Mouse (Mus musculus) stomach, embryonic 16.5 days (tissue): Measurements from ENCODE around the gene Zfp3. TPM values are rescaled to one million over a fixed set of nuclear protein-coding genes. Genes with fewer than 3 reads are reported as not detected.
"Not testable (repeated sequence)": the region's sequence is repeated elsewhere in the genome, so short reads cannot be mapped to it uniquely, and the experiment has no call there.

ENCODE experiments used
- ATAC-seq: fragments of 200-750 bp; cut with Nextera tagmentation; 2 replicates; pipeline ENCODE4 v1.8.0; 2017; ENCODE audit warnings: moderate number of reproducible peaks, moderate TSS enrichment; ENCODE audit not compliant: insufficient read depth, low FRiP score
- H3K27ac ChIP-seq: fragments of 300-500 bp; sonication (generic); 2 replicates; pipeline ENCODE4 v1.5.1; 2014; ENCODE audit warnings: low read length
- H3K27me3 ChIP-seq: fragments of 300-500 bp; sonication (generic); 2 replicates; pipeline ENCODE4 v1.6.1; 2014; ENCODE audit warnings: low read length, control low read depth, mixed read lengths; ENCODE audit not compliant: control insufficient read depth, insufficient read depth
- H3K36me3 ChIP-seq: fragments of 300-500 bp; sonication (generic); 2 replicates; pipeline ENCODE4 v1.6.1; 2014; ENCODE audit warnings: low read length; ENCODE audit not compliant: control insufficient read depth, insufficient read depth
- H3K4me1 ChIP-seq: fragments of 300-500 bp; sonication (generic); 2 replicates; pipeline ENCODE4 v1.6.1; 2014; ENCODE audit warnings: low read length, control low read depth, mixed read lengths; ENCODE audit not compliant: control insufficient read depth, insufficient read depth
- H3K4me2 ChIP-seq: fragments of 300-500 bp; sonication (generic); 2 replicates; pipeline ENCODE4 v1.6.1; 2014; ENCODE audit warnings: low read depth, low read length, mixed read lengths
- H3K4me3 ChIP-seq: fragments of 300-500 bp; sonication (generic); replicated peaks from 2 replicates; pipeline ENCODE4 v1.5.1; 2014; ENCODE audit warnings: mild to moderate bottlenecking, low read length
- H3K9ac ChIP-seq: fragments of 300-500 bp; sonication (generic); 2 replicates; pipeline ENCODE4 v1.6.1; 2014; ENCODE audit warnings: low read length
- H3K9me3 ChIP-seq: fragments of 300-500 bp; sonication (generic); replicated peaks from 2 replicates; pipeline ENCODE4 v1.6.1; 2016; ENCODE audit warnings: low read length, control low read depth; ENCODE audit not compliant: control insufficient read depth
- WGBS: fragments of 180-500 bp; shearing (Covaris S2); extraction: QIAGEN DNeasy Blood & Tissue Kit; methylation state at CpG from one replicate; pipeline ENCODE4 v1.1.7; 2014; 5-methylcytosine and 5-hydroxymethylcytosine counted together
- polyA plus RNA-seq: library from polyadenylated mRNA; unstranded; fragments of >200 nt; fragmentation: Nextera tagmentation; extraction: Ambion mirVana; gene quantifications from 2 replicates; pipeline ENCODE4 v1.2.1, GENCODE M21; 2015

Gene Zfp3
- polyA plus RNA-seq, 1 experiment from 2014 or later = 5.9 TPM

DNA sequence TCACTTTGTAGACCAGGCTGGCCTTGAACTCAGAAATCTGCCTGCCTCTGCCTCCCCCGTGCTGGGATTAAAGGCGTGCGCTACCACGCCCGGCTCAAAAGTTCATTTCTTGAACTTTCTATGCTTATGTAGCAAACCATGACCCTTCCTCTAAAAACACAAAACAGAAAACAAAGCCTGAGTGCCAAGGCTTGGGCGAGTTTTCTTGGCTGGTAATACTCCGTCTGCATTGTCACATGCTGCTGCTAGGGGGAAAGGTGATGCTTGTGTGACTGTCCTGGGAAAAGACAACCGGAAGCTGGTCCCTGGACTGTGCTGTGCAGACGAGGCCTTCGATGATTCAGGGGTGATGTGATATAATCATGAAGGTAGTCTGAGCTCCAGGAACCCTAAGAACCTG lies 10.9 kb upstream of the Zfp3 start:
- Histone ChIP-seq H3K9me3 (0 out of 2 replicates have a peak, but pooled peaks cover 4% of the 10 kb centered on the region), H3K4me1 (no peaks in the 10 kb centered on the region), H3K36me3 (no peaks in the 10 kb centered on the region), H3K27me3 (no peaks in the 10 kb centered on the region), H3K9ac (no peak overlapping the region), H3K4me3 (no peak overlapping the region), H3K4me2 (no peak overlapping the region), H3K27ac (no peak overlapping the region)
- no peak for ATAC-seq
- WGBS = 84% methylated on average over 10 of the region's 10 CpGs

DNA sequence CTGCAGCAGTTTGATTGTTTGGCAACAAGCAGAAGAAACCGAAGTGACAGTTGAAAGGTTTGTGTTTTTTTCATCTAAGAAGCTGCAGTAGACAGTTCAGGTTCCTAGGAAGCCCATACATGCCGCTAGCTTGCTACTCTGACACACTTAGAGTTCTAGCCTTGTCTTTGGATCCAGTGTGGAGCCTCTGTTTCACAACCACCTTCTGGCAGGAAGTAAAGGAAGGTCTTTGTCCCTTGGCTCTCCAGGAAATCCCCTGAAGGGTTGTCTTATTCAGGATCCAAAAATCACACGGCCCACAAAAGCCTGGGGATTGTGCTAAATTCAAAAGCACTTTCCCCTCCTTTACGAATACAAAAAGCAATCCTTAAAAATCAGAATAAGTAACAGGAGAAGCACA lies 9.5 kb upstream of the Zfp3 start:
- Histone ChIP-seq H3K4me2 (no peak overlapping the region), H3K4me3 (no peak overlapping the region), H3K36me3 (no peaks in the 10 kb centered on the region), H3K27me3 (no peaks in the 10 kb centered on the region), H3K9me3 (no peaks in the 10 kb centered on the region), H3K27ac (no peak overlapping the region), H3K4me1 (no peaks in the 10 kb centered on the region), H3K9ac (no peak overlapping the region)
- WGBS = 61% methylated on average over 4 of the region's 4 CpGs
- ATAC-seq = no peak

DNA sequence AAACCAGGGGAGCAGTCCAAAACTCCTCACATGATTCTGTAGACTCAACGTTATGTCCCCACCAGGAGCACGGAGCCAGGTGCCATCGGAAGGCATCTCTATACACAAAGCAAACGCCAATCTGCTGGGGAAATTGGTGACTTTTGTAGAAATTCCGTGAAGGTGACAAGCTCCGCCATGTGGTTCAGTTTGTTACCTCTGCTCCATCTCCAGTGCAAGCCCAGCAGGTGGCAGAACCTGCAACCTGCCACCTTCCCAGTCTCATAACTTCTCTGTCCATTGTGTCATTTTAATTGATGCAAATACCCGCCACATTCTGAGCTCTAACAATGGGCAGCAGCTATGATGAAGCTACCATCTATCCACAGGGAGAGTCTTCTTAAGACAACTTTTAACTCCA lies 9.1 kb upstream of the Zfp3 start:
- Histone ChIP-seq H3K27me3 (no peaks in the 10 kb centered on the region), H3K4me1 (no peaks in the 10 kb centered on the region), H3K36me3 (no peaks in the 10 kb centered on the region), H3K27ac (no peak overlapping the region), H3K4me2 (no peak overlapping the region), H3K9ac (no peak overlapping the region), H3K4me3 (no peak overlapping the region), H3K9me3 (no peaks in the 10 kb centered on the region)
- WGBS = 54% methylated on average over 7 of the region's 7 CpGs
- no peak for ATAC-seq

DNA sequence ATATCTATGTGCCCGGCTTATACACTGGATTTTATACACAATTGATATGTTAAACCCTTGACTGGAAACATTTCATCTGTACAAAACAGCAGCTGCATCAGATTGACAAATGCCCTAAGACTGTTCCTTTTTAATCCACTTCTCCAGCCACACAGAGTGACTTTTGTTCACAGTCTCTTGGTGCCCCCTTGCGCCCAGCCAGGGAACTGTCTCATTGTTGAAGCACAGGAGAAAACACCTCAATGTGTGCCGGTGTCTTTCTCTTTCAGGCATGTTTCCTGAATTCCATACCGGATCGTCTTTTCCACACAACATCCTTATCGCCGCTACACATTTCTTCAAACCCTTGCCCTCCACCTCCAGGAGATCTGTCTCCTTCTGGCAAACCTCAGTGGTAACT lies 8.4 kb upstream of the Zfp3 start:
- Histone ChIP-seq H3K9me3 (no peaks in the 10 kb centered on the region), H3K4me2 (no peak overlapping the region), H3K9ac (no peak overlapping the region), H3K36me3 (no peaks in the 10 kb centered on the region), H3K4me3 (no peak overlapping the region), H3K27me3 (no peaks in the 10 kb centered on the region), H3K4me1 (no peaks in the 10 kb centered on the region), H3K27ac (no peak overlapping the region)
- 8% methylated on average over 7 of the region's 7 CpGs for WGBS
- peak; percentile 60; the same call in 1 of the 2 replicates for ATAC-seq

DNA sequence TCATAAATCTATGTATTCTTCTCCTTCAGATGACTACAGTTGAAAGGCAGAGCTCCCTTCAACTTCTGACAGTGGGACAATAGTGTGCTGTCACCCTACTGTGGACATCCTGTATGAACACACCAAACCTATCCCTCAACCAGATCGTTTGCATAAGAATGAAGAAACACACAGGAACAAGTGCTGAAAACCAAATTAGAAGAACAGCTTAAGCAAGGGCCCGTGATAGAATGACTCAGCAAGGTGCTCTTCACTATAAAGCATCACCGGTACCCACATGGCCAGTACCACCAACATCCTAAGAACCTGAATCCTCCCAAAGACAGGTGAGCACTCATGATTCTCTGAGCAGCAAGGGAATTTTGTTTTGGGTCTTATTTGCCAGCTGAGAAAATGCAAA lies 3.6 kb upstream of the Zfp3 start:
- WGBS = 71% methylated on average over 3 of the region's 3 CpGs
- not testable (repeated sequence) for H3K4me2 ChIP-seq, H3K4me3 ChIP-seq, H3K4me1 ChIP-seq, H3K27me3 ChIP-seq, H3K36me3 ChIP-seq, H3K9me3 ChIP-seq, H3K27ac ChIP-seq, H3K9ac ChIP-seq, ATAC-seq

DNA sequence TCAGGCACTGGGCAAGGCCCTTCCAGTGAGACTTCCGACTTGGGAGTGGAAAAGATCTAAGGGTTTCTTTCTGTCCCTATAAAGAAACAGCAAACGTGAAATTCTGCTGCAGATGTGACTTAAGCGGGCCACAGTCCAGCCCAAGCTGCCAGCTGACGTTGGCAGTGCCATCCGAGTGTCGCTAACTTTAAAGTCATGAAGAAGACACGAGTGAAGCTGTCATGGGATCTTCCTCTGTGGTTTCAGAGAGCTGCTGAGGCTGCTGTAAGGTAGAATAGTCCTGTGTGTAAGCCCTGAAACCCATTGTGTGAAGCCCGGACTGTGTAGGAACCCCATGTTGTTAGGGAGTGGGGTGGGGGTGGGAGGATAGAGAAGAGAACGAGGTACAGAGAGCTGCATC lies 1.4 kb upstream of the Zfp3 start:
- Histone ChIP-seq H3K9ac (no peak overlapping the region), H3K27me3 (no peaks in the 10 kb centered on the region), H3K4me1 (0 out of 2 replicates have a peak, but pooled peaks cover 5% of the 10 kb centered on the region), H3K4me2 (no peak overlapping the region), H3K27ac (no peak overlapping the region), H3K9me3 (no peaks in the 10 kb centered on the region), H3K4me3 (no peak overlapping the region), H3K36me3 (no peaks in the 10 kb centered on the region)
- ATAC-seq = no peak
- WGBS = 84% methylated on average over 9 of the region's 9 CpGs

DNA sequence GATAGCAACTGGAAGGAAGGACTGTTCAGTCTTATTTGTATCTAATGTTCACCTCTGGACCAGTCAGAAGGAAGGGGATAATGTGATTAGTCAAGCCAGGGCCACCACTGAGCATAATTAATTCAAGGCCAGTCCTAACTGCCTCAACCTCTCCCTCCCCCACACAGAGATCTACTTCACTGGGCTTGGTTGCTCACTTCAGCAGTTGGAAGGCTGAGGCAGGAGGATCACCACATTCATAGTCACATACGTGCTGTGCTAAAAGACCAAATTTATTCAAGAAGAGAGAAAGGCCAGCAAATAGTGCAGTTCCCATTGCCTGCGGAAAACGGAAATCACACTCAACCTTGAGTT lies 450 bp upstream of the Zfp3 start:
- no peak for ATAC-seq
- 22% methylated on average over 3 of the region's 3 CpGs for WGBS
- Histone ChIP-seq H3K27me3 (no peaks in the 10 kb centered on the region), H3K27ac (peak overlapping the region; percentile 82), H3K9me3 (no peaks in the 10 kb centered on the region), H3K4me2 (peak overlapping the region; percentile 77), H3K36me3 (no peaks in the 10 kb centered on the region), H3K4me3 (peak overlapping the region; percentile 78), H3K9ac (peak overlapping the region; percentile 89), H3K4me1 (0 out of 2 replicates have a peak, but pooled peaks cover 5% of the 10 kb centered on the region)

DNA sequence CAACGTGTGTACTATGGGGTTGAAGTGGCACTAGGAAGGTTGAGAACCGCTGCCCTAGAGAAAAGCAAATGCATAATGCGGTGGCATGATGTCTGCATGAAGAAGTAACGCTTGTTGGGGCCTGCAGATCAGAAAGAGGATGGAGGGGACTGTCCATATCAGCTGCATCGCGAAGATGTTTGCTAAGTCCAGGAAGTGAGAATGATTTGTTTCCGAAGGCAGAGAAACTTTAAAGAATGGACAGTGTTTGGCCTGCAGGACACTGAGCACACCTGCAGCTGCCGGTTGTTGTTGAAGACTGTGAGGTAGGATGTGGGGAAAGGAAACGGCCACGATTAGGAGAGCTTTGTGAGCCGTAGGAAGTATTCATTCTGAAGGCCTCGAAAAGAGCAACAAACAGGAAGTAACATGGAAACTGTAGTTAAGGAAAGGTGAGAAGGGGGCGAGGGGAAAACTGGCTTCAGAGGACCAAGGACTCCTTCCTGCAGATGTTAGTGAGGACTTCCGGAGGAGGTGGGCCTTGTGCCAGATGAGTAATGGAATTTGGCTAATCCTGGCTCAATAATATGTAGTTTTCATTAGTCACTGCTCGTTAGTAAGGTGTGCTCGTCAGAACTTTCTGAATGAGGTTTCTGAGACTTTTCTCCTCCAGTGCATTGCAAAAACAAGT lies 1.9 kb downstream of the Zfp3 start:
- Histone ChIP-seq H3K4me1 (0 out of 2 replicates have a peak, but pooled peaks cover 5% of the 10 kb centered on the region), H3K27me3 (no peaks in the 10 kb centered on the region), H3K9me3 (no peaks in the 10 kb centered on the region), H3K4me3 (no peak overlapping the region), H3K27ac (no peak overlapping the region), H3K4me2 (no peak overlapping the region), H3K36me3 (no peaks in the 10 kb centered on the region), H3K9ac (no peak overlapping the region)
- WGBS = 70% methylated on average over 16 of the region's 16 CpGs
- no peak for ATAC-seq

DNA sequence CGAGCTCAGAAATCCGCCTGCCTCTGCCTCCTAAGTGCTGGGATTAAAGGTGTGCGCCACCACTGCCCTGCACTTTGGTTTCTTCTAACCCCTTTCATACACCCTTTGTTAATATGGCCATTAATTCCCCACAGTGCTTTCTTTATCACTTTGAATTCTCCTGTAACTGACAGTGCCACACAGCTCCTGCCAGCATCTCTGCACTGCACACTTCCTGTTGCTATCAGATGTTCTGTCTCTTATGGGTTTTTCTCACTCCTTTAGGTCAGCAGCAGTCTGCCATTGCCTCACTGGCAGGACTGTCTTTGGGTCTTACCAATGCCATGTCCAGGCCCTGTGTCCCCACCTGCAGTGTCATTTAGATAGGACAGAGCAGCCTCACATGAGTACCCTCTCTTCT lies 6.8 kb downstream of the Zfp3 start:
- Histone ChIP-seq H3K4me1 (no peaks in the 10 kb centered on the region), H3K27ac (no peak overlapping the region), H3K4me3 (no peak overlapping the region), H3K9ac (no peak overlapping the region), H3K27me3 (no peaks in the 10 kb centered on the region), H3K36me3 (peaks cover 3% of the 10 kb centered on the region; the same call in 1 of the 2 replicates), H3K4me2 (no peak overlapping the region), H3K9me3 (no peaks in the 10 kb centered on the region)
- no peak for ATAC-seq
- WGBS = 94% methylated on average over 3 of the region's 3 CpGs
